Mouse (Mus musculus) R1 (cell line): ENCODE results near the gene Znhit2.
A peak's percentile ranks its signal among the peaks of the same experiment; 100 is the strongest.

ENCODE experiments used
- DNase-seq: peaks from one replicate; pipeline ENCODE4 v3.0.0-alpha.2; 2018; ENCODE audit warnings: low read depth, low spot score

Gene Znhit2

DNA sequence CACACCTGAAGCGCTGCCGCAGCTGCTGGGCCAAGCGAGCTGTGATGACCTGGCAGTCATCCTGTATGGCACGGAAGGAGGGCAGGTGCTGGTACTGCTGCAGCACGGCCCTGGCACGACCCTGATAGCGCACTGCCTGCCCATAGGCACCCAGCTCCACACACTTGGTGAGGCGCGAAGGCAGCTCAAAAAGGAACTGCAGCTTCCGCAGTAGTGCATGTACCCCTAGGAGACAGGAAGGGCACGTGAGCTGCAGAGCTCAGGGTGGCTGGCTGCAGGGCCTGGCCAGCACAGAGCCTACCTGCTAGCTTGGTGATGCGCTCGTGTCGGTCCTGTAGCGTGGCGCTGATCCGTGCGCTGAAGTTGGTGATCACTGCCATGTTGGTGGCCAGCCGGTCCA is 10.3 kb downstream of the Znhit2 start:
- DNase-seq = peak; percentile 49

DNA sequence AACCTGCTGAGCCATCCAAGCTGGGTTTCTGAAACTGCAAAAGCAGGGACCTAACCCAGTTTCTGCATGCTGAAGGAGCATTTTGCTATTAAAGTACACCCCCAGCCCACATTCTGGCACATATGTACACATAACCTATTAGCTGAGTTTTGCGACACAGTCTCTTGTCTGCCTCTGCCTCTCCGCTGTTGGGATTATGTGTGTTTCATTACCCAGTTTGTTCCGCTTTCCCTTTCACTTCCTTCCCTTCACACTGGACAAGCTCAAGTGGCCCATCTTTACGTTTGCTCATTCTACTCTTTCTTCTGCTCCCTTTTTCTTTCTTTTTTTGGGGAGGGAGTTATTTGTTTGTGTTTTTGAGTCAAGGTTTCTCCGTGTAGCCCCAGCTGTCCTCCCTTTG is 12.9 kb downstream of the Znhit2 start:
- DNase-seq = no peak

GRCm38 (mm10) chr19:6076564-6077393 is 15.8 kb downstream of the Znhit2 start, which contains the start of gene Vps51:
Gene Vps51 (minus strand): TSS chr19:6077231.
- DNase-seq = peak; percentile 97

GRCm38 (mm10) chr19:6079983-6080480 is 19.0 kb downstream of the Znhit2 start, which contains the start of gene Tmem262:
Gene Tmem262 (plus strand): TSS chr19:6080033.
- no peak for DNase-seq

DNA sequence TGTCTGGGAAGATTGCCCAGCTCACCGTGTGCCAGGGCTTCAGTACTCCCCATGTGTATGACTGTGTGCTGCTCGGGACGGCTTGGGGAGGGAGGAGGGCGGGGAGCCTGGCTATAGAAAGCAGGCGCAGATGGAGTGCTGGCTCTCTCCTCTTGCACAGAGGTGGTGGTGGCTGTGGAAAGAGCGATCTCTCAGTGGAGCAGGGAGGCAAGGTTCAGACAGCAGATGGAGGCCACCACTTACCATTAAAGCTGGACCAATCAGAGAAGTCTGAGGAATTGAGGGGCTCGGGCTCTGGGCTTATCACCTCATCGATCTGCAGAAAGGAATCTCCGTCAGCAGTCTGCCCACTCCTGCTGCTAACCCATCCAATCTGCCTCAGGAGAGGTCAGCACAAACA is 21.2 kb downstream of the Znhit2 start, which contains the start of gene Gm28374:
Gene Gm28374, minus strand, starts transcription at position 101 of the 400 bp plus-strand sequence.
- no peak for DNase-seq

DNA sequence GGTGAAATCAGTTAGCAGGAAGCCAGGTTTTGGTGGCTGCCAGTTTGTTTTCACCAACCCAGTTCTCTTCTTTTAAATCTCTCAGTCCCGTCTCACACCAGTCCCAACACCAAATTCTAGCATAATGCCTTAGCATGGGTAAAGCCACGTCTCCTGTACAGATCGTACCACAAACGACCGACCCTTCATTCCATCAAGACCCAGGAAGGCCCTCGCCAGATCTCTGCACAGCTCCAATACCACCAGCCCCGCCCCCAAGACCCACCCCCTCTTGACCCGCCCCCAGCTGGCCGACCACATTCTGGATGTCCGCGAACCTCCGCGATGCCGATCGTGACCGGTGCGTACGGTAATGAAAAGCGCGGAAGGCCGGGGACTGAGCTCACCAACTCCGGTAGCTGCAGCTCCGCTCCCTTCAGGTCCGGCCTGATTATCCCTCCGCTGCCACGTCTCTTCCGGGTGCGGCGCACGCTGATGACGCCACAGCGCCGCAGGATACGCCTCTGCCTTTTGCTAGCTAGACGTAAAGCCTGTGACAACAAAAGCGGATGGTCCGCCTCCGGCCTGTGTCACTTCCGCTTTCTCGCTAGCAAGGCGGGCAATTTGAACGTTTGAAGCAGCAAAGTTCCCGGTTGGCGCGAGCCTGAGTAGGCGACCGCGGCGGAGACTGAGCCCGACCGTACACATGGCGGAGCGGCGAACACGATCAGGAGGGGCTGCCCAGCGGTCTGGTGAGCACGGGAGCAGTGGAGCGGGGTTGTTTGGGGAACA is 23.7 kb downstream of the Znhit2 start, which contains the start of the genes Zfpl1 and Cdca5:
Gene Zfpl1, minus strand, starts transcription at position 479 of the 771 bp plus-strand sequence.
Gene Cdca5, plus strand, starts transcription at position 506 of the 771 bp plus-strand sequence.
- DNase-seq = peak; percentile 99

- peak; percentile 99 for DNase-seq
Observed at GRCm38 (mm10) chr19:6085417-6085879, 24.5 kb downstream of the Znhit2 start.

- peak; percentile 53 for DNase-seq
Observed at GRCm38 (mm10) chr19:6088841-6089240, 27.8 kb downstream of the Znhit2 start.

DNA sequence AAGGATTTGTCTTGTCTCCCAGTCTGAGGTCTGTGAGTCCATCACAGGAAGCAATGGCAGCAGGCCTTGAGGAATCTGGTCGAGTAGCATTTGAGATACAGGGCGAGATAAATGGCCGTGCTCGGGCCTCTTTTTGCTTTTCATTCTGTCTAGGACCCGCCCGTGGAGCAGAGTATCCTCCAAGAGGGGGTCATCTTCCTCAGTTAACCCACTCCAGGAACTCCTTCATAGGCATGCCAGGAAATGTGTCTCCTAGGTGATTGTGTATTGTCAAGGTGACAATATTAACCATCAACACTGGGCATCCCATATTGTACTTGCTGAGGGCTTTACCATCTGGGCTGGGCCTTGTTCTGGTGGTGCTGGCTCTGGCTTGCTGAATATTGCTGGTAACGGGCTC is 33.1 kb downstream of the Znhit2 start, which contains the start of gene AC131692.1:
Gene AC131692.1, plus strand, starts transcription at position 301 of the 400 bp plus-strand sequence.
- DNase-seq = no peak

DNA sequence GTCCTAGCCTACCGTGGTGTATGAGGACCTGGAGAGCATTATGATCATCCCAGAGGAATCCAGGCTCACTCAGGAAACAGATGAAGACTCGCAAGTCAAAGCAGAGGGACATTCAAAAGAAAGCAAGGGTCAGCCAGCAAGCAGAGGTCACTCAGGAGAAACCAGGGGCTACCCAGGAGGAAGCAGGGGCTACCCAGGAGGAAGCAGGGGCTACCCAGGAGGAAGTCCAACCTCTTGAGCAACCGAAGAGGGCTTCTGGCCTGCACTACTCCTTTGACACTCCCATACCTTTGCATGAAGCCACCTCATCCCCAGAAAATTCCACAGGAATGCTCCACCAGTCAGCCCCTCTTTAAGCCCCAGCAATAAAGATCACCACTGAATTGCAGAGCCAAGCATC is 36.9 kb downstream of the Znhit2 start:
- no peak for DNase-seq

- no peak for DNase-seq
Observed at GRCm38 (mm10) chr19:6101186-6101585, 40.2 kb downstream of the Znhit2 start.

GRCm38 (mm10) chr19:6102169-6102853 is 41.3 kb downstream of the Znhit2 start:
- no peak for DNase-seq

GRCm38 (mm10) chr19:6104476-6104875 is 43.5 kb downstream of the Znhit2 start:
- DNase-seq = no peak

- no peak for DNase-seq
Observed at GRCm38 (mm10) chr19:6105586-6105985, 44.6 kb downstream of the Znhit2 start, which contains the start of gene Naaladl1. Gene Naaladl1 (plus strand): TSS chr19:6105782.
